Mouse (Mus musculus): ENCODE data around the gene Pdzrn3. TPM values are rescaled to one million over a fixed set of nuclear protein-coding genes. Genes with fewer than 3 reads are reported as not detected.

Gene Pdzrn3
- polyA plus RNA-seq, 1 experiment from 2014 or later: 6.4 TPM

DNA sequence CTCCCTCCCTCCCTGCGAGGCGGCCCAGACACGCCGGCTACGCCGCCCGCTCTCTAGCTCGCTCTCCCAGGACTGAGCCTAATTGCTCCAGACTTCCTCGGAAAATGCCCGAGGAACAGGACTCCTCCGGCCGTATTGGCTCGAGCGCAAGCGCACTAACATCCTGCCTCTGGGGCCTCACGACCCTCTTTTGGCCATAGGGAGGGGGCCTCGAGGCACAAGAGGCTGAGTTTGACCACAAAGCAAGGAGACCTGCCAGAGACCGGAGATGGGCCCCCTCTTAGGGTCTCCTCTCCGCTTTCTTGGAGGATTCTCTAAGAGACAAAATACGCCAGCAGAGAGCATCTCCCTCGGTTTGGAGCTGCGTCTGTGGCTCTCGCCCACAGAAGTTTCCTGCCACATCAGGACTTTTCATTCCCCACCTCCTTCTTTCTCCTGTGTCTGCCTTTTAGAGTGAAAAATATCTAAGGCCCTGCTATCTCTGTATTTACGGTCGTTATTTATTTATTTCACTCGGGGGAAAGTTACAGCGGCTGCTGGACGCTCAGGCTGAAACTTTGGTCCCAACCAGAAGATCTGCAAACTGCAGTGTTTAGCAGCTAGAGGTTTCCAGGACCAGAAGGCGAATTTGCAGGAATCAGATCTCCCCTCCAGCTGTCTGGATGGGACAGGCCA, 375 bp upstream of the Pdzrn3 start:
- no peaks in the 10 kb centered on the region for H3K9me3 ChIP-seq (ENCODE audit: control insufficient read depth, low read length)
- WGBS: under 1% methylated on average over 27 of the region's 29 CpGs
- peak; percentile 92 for ATAC-seq (replicated peaks; ENCODE audit: low FRiP score)
- no peak for DNase-seq (ENCODE audit: low spot score)
- peaks cover 15% of the 10 kb centered on the region for H3K27me3 ChIP-seq (ENCODE audit: control insufficient read depth, insufficient read depth, low read length)
- no peaks in the 10 kb centered on the region for H3K36me3 ChIP-seq (ENCODE audit: control insufficient read depth, insufficient read depth, low read length)
- H3K9ac ChIP-seq (ENCODE audit: low read length): peak overlapping the region; percentile 64
- peak overlapping the region; percentile 99 for H3K4me2 ChIP-seq (ENCODE audit: low read depth, low read length, severe bottlenecking)
- H3K4me1 ChIP-seq (replicated peaks; ENCODE audit: control insufficient read depth, insufficient read depth, low read length): peaks cover 20% of the 10 kb centered on the region
- H3K27ac ChIP-seq (ENCODE audit: low read depth, low read length): no peak overlapping the region
- peak overlapping the region; percentile 52 for H3K4me3 ChIP-seq (ENCODE audit: low read depth, low read length)

DNA sequence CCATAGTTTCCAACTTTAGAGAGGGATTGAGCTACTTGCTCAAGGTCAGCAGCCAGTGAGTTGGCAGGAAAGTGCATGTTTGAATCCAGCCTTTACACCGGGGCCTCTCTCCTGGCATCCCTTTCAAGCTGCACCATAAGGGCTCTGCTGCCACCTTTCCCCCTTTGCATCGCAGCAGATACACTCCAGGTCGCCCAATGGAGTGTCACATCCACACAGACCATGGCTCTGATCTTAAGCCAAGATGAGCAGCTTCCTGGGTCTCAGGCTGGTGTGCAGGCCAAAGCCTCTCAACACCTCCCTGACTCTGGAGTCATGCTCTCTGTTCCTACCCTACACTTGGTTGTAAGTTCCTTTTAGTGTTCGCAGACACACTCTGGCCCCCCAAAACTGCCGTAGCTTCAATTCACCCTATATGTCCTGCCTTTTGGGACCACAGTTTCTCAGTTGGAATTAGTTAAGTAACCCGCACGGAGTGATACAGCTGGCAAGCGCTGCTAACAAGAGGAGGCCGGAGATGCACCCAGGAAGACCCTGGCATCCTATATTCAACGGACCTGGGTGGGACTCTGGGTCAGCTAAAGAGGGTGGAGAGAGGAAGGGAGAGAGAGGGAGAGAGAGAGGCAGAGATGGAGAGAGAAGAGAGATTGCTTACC, 1.1 kb downstream of the Pdzrn3 start:
- peaks cover 14% of the 10 kb centered on the region for H3K27me3 ChIP-seq (ENCODE audit: control insufficient read depth, insufficient read depth, low read length)
- H3K9me3 ChIP-seq (ENCODE audit: control insufficient read depth, low read length): no peaks in the 10 kb centered on the region
- peak overlapping the region; percentile 64 for H3K9ac ChIP-seq (ENCODE audit: low read length)
- peak overlapping the region; percentile 99 for H3K4me2 ChIP-seq (ENCODE audit: low read depth, low read length, severe bottlenecking)
- 4% methylated on average over 10 of the region's 10 CpGs for WGBS
- DNase-seq (ENCODE audit: low spot score): no peak
- no peak overlapping the region for H3K27ac ChIP-seq (ENCODE audit: low read depth, low read length)
- ATAC-seq (replicated peaks; ENCODE audit: low FRiP score): no peak
- H3K36me3 ChIP-seq (ENCODE audit: control insufficient read depth, insufficient read depth, low read length): no peaks in the 10 kb centered on the region
- H3K4me3 ChIP-seq (ENCODE audit: low read depth, low read length): peak overlapping the region; percentile 52
- H3K4me1 ChIP-seq (replicated peaks; ENCODE audit: control insufficient read depth, insufficient read depth, low read length): peaks cover 19% of the 10 kb centered on the region

DNA sequence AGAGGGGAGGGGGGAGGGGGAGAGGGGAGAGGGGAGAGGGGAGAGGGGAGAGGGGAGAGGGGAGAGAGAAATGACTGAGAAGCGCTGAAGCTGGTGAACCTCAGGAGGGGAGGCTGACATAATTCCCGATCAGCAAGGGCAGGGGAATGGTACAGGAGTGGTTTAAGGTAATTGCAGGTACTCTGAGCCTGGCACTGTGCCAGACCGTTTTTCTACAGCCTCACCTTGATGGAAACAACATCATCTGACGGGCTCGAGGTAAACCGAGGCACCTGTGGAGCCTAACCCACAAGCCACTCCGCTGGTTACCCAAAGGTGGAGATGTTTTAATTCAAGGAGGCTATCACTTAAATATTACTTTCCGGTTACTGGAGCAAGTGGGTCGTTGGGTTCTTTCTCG, 1.6 kb downstream of the Pdzrn3 start:
- peak; percentile 48 for DNase-seq (ENCODE audit: low spot score)
- Histone ChIP-seq H3K36me3 (ENCODE audit: control insufficient read depth, insufficient read depth, low read length) (no peaks in the 10 kb centered on the region), H3K9me3 (ENCODE audit: control insufficient read depth, low read length) (no peaks in the 10 kb centered on the region), H3K9ac (ENCODE audit: low read length) (no peak overlapping the region), H3K27ac (ENCODE audit: low read depth, low read length) (no peak overlapping the region), H3K27me3 (ENCODE audit: control insufficient read depth, insufficient read depth, low read length) (peaks cover 13% of the 10 kb centered on the region), H3K4me2 (ENCODE audit: low read depth, low read length, severe bottlenecking) (peak overlapping the region; percentile 99; the same call in 1 of the 2 replicates), H3K4me1 (replicated peaks; ENCODE audit: control insufficient read depth, insufficient read depth, low read length) (peaks cover 19% of the 10 kb centered on the region), H3K4me3 (ENCODE audit: low read depth, low read length) (peak overlapping the region; percentile 52; the same call in 1 of the 2 replicates)
- WGBS: 40% methylated on average over 10 of the region's 10 CpGs
- ATAC-seq (replicated peaks; ENCODE audit: low FRiP score): no peak

DNA sequence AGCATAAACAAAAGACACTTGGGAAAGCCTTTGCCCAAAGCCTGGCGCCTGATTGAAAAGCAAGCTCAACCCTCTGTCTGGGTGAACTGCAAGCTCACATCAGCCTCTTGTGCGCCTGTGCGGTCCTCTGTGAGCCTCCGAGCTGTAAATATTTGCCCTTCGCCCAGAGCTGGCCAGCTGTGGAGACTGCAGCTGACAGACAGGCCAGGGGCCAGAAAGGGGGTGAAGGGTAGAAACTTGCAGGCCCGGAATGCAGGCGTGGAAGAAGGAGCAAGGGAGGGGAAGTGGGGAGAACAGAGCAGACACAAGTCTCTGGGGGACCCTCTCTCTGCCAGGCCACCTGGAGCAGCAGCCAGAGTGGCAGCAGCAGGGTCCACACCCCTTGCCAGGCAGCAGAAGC, 3.0 kb downstream of the Pdzrn3 start:
- Histone ChIP-seq H3K27ac (ENCODE audit: low read depth, low read length) (no peak overlapping the region), H3K4me2 (ENCODE audit: low read depth, low read length, severe bottlenecking) (peak overlapping the region; percentile 36), H3K36me3 (ENCODE audit: control insufficient read depth, insufficient read depth, low read length) (no peaks in the 10 kb centered on the region), H3K4me3 (ENCODE audit: low read depth, low read length) (no peak overlapping the region), H3K9me3 (ENCODE audit: control insufficient read depth, low read length) (no peaks in the 10 kb centered on the region), H3K27me3 (ENCODE audit: control insufficient read depth, insufficient read depth, low read length) (peaks cover 9% of the 10 kb centered on the region), H3K4me1 (replicated peaks; ENCODE audit: control insufficient read depth, insufficient read depth, low read length) (peaks cover 19% of the 10 kb centered on the region), H3K9ac (ENCODE audit: low read length) (peak overlapping the region; percentile 16; the same call in 1 of the 2 replicates)
- DNase-seq (ENCODE audit: low spot score) (peak; percentile 72), ATAC-seq (replicated peaks; ENCODE audit: low FRiP score) (no peak)
- 1% methylated on average over 7 of the region's 7 CpGs for WGBS

DNA sequence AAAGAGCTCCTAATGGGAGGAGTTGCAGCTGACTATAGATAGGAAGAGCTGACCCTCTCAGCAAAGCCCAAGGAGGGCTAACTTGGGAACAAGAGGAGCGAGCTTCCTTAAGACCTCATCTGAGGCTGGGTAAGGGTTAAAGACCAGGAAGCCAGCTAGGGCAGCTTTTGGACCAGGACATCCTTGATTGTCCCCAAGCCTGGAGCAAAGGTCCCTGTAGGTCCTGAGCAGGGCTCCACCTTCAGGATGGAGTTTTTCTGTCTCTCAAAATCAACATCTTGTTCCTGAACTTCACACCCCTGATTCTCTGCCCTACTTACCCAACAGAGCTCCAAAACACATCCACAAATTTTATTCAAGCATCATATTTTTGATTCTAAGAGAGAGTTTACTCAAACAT, 3.5 kb downstream of the Pdzrn3 start:
- H3K4me3 ChIP-seq (ENCODE audit: low read depth, low read length): no peak overlapping the region
- H3K9ac ChIP-seq (ENCODE audit: low read length): no peak overlapping the region
- H3K9me3 ChIP-seq (ENCODE audit: control insufficient read depth, low read length): no peaks in the 10 kb centered on the region
- DNase-seq (ENCODE audit: low spot score) (no peak), ATAC-seq (replicated peaks; ENCODE audit: low FRiP score) (no peak)
- peaks cover 9% of the 10 kb centered on the region for H3K27me3 ChIP-seq (ENCODE audit: control insufficient read depth, insufficient read depth, low read length)
- H3K4me2 ChIP-seq (ENCODE audit: low read depth, low read length, severe bottlenecking): no peak overlapping the region
- H3K36me3 ChIP-seq (ENCODE audit: control insufficient read depth, insufficient read depth, low read length): no peaks in the 10 kb centered on the region
- 63% methylated on average over 1 of the region's 1 CpGs for WGBS
- H3K27ac ChIP-seq (ENCODE audit: low read depth, low read length): no peak overlapping the region
- peaks cover 18% of the 10 kb centered on the region for H3K4me1 ChIP-seq (replicated peaks; ENCODE audit: control insufficient read depth, insufficient read depth, low read length)

DNA sequence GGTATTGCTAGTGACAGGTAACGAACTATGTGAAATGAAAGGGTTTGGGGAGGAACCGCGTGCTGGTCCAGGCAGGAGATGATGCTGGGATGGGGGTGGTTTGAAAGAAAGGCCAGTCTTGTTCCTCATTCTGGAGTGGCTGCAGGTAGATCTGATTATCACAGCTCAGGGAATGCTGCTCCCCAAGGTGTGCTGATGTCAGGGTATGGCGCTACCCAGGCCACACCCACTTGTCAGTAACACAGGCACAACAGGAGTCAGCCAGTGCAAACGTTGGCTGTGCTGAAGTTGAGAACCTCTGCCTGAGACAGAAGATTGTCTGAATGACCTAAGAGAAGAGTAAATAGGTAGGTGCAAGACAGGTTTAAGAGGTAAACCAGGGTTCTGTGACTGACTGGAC, 4.7 kb downstream of the Pdzrn3 start:
- WGBS: 82% methylated on average over 5 of the region's 5 CpGs
- DNase-seq (ENCODE audit: low spot score): no peak
- Histone ChIP-seq H3K36me3 (ENCODE audit: control insufficient read depth, insufficient read depth, low read length) (no peaks in the 10 kb centered on the region), H3K4me1 (replicated peaks; ENCODE audit: control insufficient read depth, insufficient read depth, low read length) (peaks cover 15% of the 10 kb centered on the region), H3K27ac (ENCODE audit: low read depth, low read length) (no peak overlapping the region), H3K9ac (ENCODE audit: low read length) (no peak overlapping the region), H3K9me3 (ENCODE audit: control insufficient read depth, low read length) (no peaks in the 10 kb centered on the region), H3K27me3 (ENCODE audit: control insufficient read depth, insufficient read depth, low read length) (peaks cover 7% of the 10 kb centered on the region), H3K4me3 (ENCODE audit: low read depth, low read length) (no peak overlapping the region), H3K4me2 (ENCODE audit: low read depth, low read length, severe bottlenecking) (no peak overlapping the region)
- ATAC-seq (replicated peaks; ENCODE audit: low FRiP score): no peak

DNA sequence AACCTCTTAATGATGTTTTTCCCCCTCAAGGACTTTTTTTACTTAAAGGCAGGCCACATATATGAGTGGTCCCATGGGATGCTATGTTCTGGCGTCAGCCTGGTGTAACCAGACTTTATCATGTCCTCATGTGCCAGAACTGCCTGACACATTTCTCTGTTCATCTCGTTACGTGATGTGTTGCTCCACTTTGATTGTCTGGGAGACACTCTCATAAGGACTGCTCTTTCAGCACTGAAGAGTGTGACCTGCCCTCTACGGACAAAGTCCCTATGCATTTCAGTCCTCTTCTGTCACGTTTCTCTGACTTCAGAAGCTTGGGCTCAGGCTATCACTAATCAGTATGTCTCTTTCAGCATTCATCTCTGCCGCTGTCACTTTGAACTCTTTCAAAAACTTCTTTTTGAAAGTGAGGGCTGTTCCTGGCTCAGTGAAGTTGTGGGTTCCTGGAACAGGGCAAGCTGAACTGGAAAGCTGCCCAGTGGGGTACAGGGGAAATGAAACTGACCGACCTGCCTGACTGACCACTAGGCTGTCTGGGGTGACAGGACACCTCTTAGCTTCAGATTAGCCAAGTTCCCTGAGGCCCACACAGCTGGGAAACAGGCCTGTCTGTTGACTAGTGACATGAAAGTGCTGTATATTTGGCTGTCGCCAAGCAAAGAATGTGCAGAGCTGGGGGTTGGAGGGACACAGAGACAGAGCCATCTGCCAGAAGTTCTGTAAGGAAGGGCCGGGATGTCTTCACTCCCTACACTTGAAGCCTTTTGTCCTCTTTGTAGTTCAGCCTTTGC, 10.7 kb downstream of the Pdzrn3 start:
- Histone ChIP-seq H3K4me2 (ENCODE audit: low read depth, low read length, severe bottlenecking) (no peak overlapping the region), H3K4me3 (ENCODE audit: low read depth, low read length) (no peak overlapping the region), H3K36me3 (ENCODE audit: control insufficient read depth, insufficient read depth, low read length) (no peaks in the 10 kb centered on the region), H3K9me3 (ENCODE audit: control insufficient read depth, low read length) (no peaks in the 10 kb centered on the region), H3K9ac (ENCODE audit: low read length) (no peak overlapping the region), H3K27me3 (ENCODE audit: control insufficient read depth, insufficient read depth, low read length) (no peaks in the 10 kb centered on the region), H3K4me1 (replicated peaks; ENCODE audit: control insufficient read depth, insufficient read depth, low read length) (peaks cover 5% of the 10 kb centered on the region), H3K27ac (ENCODE audit: low read depth, low read length) (no peak overlapping the region)
- DNase-seq (ENCODE audit: low spot score) (no peak), ATAC-seq (replicated peaks; ENCODE audit: low FRiP score) (no peak)
- WGBS: 54% methylated on average over 9 of the region's 9 CpGs

DNA sequence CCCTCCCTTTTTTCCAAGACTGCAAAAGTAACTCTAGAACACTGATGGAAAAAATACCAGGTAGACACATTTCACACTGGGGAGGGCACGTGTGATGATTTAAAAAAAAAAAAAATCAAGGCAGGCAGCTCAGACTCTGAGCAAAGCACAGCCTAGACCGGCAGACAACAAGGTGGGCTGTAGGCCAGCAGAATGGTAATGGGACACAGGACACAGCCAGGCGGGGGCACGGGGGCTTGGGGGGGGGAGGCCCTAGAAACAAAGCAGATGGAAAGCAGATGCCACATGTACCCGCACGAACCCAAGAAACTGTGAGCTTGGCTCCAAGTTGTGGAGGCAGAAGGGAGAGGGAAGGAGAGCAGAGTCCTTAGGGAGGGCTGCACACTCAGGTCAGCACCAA, 11.9 kb downstream of the Pdzrn3 start:
- Histone ChIP-seq H3K36me3 (ENCODE audit: control insufficient read depth, insufficient read depth, low read length) (no peaks in the 10 kb centered on the region), H3K4me1 (replicated peaks; ENCODE audit: control insufficient read depth, insufficient read depth, low read length) (peaks cover 5% of the 10 kb centered on the region), H3K9ac (ENCODE audit: low read length) (no peak overlapping the region), H3K27ac (ENCODE audit: low read depth, low read length) (no peak overlapping the region), H3K9me3 (ENCODE audit: control insufficient read depth, low read length) (no peaks in the 10 kb centered on the region), H3K27me3 (ENCODE audit: control insufficient read depth, insufficient read depth, low read length) (no peaks in the 10 kb centered on the region), H3K4me2 (ENCODE audit: low read depth, low read length, severe bottlenecking) (no peak overlapping the region), H3K4me3 (ENCODE audit: low read depth, low read length) (no peak overlapping the region)
- no peak for DNase-seq (ENCODE audit: low spot score)
- 78% methylated on average over 6 of the region's 6 CpGs for WGBS
- ATAC-seq (replicated peaks; ENCODE audit: low FRiP score): no peak

All from forebrain, embryonic 11.5 days (tissue).